Mouse (Mus musculus) kidney, adult 11 months (tissue): ENCODE data around the gene Npas2.

Experiments used
- DNase-seq: peaks from one replicate; pipeline ENCODE4 v3.0.0; 2022

Npas2 gene

DNA sequence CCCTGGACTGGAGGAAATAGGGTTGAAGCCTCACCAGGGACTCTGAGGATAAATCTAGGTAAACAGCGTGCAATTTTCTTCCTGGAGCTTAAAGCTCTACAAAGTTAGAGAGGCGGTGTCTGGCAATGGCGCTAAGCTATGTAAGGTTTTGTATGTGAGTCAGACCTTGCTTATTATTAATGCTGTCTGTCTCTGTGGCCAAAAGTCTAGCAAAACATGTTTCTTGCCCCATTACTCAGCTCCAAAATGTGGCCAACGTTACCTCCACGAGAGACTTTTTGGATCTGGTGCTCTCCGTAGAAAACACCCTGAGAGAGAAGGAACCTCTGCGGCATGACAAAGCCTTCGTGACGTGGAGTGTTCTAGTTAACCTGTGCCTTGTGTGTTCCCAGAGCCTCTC, 93.5 kb downstream of the Npas2 start:
- DNase-seq: no peak

DNA sequence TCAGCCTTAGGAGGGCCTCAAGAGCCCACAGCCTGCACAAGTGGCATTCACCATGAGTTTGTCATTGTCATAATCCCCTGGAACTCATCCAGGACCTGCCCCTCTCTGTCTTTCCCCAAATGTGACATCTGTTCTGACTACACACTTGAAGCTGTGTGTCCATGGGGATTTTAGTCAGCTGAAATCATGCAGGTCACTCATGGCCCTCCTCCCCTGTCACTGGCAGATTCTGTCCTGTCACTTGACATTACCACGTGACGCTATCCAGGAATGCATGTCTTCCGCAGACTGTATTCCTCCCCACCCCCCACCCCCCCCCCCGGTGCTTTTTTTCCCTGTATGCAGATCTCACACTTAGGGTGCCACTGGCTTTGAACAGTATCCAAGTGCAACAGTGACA, 94.3 kb downstream of the Npas2 start:
- DNase-seq: no peak

DNA sequence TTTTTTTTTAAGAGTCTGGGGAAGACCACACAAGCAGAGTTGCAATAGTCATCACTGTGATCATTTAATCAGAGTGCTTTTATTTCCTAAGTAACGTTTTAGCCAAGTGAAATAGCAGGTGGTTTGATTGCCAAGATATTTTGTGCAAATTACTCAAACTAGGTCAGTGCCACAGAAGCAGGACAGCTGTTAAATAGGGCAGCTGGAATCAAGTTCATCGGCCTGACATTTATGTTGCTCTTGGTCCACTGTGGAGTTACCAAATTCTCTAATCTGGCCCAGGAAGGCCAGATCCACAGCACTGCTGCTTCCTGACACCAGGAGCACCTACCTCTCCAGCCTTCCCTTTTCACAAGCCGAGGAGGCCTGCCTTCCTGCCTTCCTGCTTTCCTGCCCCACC, 94.9 kb downstream of the Npas2 start:
- no peak for DNase-seq

DNA sequence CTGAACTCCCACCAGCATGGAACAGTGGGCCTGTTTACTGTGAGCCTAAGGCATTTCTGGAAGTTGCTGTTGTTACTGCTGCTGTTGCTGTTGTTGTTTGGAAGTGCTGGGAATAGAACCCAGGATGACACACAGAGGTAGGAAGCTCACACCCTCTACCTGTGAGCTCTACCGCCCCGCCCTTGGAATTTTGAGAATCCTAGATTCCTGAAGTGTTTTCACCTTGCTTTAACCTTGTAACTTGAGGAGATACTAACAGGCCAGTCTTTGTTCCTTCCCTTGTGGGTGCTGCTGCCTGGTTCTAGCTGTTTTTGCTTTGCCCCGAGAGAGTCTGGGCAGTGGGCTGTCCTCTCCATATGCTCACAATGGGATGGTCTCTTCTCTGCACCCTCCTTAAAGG, 98.5 kb downstream of the Npas2 start:
- DNase-seq: no peak

DNA sequence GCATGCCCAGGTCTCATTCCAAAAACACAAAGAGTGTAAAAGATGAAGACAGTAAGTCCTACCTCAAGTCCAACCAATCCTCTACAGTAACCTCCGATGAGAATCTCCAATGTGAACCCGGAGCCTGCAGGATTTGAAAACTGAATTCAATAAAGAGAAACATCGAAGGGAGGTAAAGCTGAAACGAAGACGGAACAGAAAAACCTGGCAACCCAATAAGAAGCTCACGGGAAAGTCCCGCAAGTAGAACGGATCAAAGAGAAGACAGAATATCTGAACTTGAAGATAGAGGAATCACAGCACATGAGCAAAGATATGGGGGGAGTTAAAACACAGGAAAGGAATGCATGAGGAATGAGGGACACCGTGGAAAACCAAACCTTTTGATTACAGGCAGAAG, 104.8 kb downstream of the Npas2 start:
- no peak for DNase-seq

DNA sequence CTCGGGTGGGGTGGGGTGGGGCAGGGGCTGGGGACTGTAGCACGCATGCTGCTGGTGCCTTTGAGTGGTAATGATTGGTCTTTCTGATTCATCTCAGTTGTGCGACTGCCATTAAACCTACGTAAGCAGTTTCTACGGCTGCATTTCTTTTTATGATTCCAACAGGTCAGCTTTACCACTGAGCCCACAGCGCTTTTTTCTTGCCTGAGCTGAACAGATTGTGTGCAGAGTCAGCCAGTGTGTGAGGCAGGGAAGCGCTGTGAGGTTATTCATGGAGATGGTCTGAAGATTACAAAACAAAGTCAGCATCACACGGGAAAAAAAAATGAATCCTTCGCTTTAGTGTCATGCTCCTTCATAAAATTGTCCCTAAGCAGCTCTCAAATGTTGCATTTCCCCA, 106.7 kb downstream of the Npas2 start:
- DNase-seq: no peak

DNA sequence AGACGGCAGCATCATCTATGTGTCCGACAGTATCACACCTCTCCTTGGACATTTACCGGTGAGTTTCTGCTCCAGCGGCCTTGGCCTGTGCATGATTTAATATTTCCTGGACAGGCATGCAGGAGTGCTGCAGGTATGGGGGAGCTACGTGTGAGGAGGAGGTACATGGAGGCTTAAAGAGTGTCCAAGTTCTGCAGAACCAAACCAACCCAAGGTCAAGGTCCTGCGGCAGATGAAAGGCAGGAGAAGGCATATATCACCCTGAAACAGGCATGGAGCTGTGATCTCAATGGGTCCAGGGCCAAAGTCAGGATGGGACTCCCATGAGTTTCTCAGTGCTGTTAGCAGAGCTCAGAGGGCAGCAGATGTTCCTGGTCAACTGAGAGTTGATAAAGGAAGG, 107.1 kb downstream of the Npas2 start:
- no peak for DNase-seq

DNA sequence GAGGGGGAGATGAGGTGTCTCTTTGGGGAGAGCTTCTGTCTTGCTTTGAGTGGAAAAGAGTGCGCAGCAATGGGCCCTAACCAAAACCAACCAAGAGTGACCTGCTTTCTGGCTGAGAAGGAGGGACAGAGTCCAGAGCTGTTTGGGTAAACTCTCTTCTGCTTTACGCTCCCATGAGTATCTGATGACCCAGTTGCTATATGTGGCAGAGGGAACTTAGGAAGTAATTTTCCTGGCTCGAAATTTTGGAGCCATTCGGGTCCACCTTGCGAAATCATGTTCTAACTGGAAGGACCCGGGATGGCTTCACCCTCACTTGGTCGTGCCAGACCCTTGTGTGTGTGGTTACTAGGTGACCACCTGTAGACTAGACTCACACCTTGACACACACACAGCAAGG, 108.7 kb downstream of the Npas2 start:
- DNase-seq: no peak

DNA sequence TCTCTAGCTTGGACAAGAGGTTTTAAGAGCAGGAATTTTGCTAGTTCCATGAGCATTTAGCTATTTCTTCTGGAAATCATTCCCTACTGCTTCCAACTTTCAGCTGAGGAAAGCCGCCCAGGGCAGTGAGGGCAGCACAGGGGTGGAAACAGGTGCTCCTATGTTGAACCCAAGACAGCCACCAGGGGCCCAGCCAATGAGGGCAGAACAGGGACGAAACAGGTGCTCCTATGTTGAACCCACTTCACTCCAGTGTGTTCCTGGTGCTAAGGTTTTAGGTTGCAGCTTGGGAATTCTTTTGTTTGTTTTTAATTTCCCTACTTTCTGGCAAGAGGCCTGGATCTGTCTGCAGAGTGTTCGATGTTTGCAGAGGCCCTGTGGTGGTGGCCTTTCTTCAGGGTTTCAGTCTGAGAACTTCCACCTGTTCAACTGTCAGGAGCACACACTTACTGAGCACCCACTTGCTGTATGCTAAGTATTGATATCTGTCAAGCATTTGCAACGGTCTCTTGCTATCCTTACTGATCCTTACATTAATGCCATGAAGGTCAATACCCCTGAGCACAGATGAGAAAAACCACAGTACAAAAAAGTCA, 109.6 kb downstream of the Npas2 start:
- DNase-seq: no peak

DNA sequence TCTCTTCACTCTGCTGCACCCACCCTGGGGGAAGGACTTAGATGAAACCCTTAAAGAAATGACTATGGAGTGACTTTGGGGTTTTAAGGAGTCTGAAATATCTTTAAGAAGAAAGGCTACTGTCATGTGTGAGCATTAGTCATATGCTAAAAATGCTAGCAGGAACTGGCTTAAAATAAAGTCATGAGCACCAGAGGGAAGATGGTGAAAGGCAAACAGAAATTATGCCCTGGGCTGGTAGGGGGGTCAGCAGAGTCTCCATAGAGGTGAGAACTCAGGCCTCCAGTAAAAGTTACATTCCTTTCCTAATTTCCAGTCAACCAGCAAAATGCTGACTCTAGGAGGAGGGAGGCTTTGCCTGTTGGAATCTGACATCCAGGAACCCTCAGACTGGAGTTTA, 113.8 kb downstream of the Npas2 start:
- DNase-seq: no peak

DNA sequence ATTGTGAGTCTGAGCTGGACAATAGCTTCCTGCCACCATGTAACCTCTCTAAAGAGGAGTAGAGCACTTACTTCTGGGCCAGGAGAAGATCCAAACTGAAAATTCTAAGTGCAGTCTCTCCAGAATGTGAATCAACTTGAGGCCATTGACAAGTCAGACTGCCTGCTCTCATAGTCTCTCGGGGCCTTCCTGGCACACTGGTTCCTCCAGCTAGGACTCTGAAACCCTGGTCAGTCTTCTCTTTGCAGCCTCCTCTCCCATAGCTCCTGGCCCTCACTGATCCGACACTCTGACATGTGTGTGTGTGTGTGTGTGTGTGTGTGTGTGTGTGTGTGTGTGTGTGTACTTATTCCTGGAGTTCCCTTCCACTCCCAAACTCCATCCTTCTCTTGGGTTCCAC, 114.4 kb downstream of the Npas2 start:
- DNase-seq: no peak

DNA sequence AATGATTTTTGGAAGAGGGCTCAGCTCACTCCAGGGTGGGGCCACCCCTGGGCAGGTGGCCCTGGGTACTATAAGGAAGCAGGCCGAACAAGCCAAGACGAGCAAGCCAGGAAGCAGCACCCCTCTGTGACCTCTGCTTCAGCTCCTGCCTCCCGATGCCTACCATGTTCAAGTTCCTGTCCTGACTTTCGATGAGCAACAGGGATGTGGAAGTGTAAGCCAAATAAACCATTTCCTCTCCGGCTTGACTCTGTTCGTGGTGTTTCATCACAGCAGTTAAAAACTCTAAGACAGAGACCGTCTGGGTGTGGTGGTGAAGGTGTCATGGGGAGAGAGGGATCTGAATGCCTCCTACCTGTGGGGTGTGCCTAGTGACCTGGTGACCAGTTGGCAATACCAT, 116.0 kb downstream of the Npas2 start:
- DNase-seq: no peak

DNA sequence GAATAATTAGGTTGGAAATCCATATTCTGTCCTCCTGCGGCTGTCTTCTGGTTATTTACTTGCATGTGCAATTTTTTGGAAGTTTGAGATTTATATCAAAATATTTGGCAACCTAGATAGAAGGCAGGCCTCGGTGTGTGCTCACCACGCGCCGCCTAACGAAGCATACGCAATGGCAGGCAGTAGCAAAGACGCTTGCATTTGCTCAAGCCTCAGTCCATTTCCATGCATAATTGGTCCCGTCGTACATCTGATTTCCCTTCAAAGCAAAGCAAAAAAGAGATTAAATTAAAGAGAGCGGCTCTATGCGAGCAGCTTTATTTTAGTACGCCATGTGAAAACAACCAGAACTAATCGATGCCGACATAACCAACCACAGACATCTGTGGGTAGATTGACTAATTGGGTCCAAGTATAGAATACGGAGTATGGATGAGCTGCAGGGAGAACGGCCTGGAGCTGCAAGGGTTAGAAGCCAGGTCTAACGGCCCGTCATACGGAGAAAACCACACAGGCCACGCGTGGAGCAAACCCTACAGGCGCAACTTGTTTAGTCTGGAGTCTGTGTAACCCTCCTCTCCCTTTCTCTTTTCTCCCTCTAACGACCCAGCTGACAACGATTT, 118.9 kb downstream of the Npas2 start:
- no peak for DNase-seq

DNA sequence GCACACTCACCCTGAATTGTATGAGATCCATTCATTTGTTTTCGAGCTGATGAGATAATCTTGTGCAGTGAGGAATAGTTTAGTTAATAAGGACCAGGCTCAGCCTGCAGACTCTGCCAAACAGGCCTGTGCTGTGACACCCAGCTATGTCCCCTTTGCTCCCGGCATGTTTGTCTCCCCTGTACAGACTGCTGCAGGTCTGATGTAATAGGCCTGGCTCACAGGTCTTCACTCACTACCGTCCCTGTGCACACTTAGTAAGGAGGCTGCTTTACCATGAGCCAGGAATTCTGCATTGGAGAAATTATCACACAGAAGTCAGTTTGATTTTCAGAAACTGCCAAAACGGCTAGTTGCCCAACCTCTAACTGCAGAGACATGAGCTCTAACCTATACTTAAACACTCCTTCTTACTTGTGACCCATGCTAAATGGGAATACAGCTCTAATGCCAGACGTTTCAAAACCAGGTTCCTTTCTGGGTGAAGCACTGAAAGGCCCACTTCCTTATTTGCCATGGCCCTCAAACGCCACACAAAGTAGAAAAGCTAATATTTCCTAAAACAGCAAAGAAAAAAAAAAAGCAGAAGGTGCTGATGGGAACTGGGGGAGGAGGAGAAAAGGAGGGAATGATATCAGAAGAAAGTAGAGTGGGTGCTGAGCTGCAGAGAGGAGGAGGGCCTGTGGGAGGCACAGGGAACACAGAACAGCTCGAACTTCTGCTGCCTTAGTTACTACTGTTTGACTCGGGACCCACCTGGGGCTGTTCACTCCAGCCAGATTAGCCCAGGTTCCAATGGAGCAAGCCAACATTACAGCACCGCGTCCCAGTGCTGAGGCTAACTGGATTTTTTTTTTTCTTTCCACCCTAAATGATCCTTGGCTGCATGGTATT, 120.1 kb downstream of the Npas2 start:
- DNase-seq: no peak

DNA sequence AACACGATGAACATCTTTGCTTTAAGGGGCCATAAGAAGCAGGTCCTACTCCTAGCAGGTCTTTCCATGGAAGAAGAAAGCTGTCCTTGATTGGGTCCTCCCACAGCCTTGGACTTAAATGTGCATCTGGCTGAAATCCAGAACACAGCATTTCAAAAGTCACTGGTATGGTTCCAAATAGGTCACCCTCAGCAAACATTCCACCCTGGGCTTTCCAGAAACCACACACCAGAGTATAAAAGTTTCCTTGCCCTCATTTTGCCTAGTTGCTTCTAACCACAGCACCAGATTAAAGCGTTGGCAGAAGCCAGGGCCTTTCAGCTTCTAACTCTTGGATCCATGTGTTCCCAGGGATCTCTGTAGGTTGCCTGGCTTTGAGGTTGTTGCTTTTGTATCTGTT, 124.4 kb downstream of the Npas2 start:
- DNase-seq: peak; percentile 29

DNA sequence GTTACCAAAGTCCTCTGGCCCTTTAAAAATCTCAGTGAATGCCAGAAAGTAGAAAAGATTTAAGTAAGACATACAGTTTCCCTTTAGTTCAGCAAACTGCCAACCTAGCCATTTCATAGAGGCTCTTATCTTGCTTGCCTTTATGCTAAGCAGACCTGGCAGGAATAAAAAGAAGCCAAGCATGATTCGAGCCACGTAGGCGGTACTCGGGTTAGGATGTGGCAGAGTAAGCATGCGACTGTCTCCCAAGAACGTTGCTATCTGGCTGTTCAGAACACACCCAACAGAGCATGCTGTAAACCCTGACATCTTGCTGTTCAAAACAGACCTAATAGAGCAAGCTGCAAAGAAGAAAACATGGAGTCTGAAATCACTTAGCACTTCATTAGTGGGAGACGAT, 125.3 kb downstream of the Npas2 start:
- DNase-seq: no peak

DNA sequence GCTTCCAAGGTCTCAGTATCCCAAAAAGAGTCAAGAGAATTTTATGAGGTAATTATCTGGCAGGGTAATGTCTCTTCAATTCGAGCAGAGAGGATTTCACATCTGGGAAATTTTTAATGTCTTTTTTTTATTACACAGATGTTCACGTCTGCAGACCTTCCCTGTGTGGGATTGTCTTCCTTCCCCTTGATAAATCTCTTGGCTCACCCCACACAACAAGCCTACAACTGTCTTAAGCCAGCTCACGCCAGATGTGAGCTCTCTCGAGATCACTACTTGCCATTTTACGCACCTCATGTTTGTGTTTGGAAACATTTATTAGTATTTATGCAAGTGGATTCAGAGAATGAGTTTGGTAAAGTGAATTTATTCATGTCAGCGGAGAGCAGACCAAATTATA, 128.4 kb downstream of the Npas2 start:
- no peak for DNase-seq

DNA sequence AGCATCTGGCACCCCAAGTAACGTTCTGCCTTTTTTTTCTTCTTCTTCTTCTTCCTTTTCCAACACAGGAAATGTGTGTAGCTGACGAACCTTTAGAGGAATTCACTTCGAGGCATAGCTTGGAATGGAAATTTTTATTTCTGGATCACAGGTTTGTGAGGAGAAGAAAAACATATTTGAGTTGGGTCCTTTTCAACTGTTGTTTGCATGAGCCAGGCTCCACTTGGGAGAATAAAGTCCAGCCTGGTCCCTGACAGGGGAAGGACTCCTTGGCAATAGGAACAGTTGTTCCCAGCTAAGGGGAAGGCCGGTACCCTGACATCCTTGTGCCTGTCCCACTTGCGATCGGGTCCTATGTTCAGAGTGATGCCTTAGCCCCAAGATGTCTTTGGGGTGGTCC, 131.7 kb downstream of the Npas2 start:
- DNase-seq: no peak

DNA sequence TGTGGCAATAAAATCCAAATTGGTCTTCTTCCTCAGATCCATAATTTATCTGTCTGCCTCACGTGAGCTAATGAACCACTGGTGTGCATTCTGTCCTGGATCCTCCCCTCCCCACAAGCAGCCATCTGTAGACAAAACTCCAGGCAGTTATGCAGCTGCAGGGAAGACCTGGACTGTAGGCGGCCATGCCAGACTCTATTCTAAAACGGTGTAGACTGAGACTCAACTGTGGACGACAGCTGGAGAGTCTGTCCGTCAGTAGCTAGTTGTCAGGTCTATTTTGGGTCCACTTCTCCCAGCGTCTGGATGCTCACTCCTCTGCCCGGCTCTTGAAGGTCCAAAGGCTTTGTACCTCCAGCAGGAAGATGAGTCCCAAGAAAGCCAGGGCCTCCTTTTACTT, 134.0 kb downstream of the Npas2 start:
- DNase-seq: no peak

DNA sequence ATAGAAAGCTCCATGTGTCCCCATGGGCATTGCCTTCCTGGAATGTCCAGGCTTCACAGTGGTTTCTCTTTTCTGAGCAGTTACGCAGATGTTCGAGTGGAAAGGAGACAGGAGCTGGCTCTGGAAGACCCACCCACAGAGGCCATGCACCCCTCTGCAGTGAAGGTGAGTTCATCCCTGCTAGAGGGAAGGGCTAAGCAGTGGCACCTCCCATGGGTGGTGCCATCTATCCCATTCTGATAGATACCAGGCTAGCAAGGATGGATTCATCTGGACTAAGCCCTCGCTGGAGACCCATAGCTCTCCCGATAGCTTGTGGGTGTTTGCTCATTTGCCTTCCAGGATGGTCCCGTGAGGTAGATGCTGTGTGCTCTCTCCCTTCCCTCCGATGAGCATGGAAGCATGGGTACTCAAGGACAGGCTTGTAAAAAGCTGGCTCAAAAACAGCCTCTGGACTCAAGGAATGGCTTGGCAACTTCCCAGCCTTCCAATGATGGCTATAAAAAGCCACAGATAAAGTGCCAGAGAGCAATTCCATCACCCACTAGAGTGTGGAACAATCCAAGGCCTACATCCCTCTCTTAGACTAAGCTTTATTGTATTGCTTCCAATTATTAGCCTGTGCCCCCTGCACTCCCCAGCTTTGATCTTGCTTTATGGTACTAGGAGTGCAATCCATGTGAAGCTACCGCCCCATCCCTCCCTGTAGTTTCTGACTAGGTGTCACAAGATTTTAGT, 137.5 kb downstream of the Npas2 start:
- DNase-seq: no peak

DNA sequence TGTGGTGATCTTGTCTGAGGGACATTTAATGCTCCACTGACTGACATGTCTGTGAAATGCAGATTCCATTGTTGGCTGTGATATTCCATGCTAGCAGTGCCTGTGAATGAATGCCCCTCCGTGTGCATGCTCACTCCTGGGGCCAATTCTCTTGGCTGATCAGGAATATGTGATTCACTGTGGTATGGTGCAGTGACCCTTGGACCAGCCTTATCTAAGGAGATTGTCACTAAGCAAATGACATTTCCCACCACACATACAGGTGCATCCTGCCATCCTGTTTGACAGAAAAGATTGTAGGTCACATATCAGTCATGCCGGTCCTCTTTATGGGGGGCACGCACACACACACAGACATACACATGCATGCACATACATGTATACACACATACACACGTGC, 138.9 kb downstream of the Npas2 start:
- DNase-seq: no peak

DNA sequence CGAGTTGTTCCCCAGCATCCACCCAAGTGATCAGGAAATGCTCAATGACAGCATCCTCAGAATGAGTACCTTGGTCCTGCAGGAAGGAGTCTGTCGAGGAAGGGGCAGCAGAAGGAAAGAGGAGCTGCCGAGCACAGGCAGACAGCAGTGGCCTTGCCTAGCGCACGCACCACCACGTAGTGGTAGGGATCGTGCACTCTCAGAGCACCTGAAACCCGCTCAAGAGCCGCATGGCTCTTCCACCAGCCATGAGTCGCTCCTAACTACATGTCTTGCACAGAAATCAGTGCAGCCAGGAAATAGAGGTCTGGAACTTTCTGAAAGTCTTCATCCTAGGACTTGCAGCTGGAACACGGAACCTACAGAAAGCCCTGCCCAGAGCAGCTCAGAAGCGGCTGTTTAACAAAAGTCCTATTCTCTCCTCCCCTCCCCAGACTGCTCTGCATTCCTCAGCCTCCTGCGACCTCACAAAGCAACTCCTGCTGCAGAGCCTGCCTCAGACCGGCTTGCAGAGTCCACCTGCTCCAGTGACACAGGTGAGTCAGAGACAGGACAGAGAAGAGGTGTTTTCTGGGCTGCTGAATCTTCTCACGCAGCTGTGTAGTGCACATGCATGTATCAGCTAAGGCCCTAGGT, 142.1 kb downstream of the Npas2 start:
- no peak for DNase-seq

DNA sequence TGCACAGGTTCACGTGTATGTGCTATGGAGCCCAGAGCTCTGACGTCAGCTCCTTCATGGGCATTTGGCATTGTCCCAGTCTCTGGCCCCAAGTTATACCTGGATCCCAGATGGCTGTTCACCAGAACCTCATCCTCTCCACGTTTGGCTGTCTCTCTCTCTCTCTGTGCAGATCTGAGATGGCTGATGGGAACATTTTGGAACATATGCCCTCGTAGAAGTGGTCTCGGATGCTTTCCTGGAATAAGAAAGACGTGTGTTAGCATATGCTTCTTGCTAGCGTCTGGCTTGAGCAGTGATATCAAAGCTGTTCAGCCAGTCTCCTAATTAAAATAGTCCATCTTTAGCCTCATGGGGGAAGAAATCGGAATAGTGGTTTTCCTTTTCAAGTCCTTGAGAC, 143.3 kb downstream of the Npas2 start:
- no peak for DNase-seq
